Mouse (Mus musculus): Measurements from ENCODE around the gene Dusp23.

GRCm38 (mm10) chr1:172651288-172651987, 18.7 kb upstream of the Dusp23 start:
- TF ChIP-seq GATA1 (IDR thresholded peaks at IDR 0.05; ENCODE audit: borderline replicate concordance, low read length) (no peak), FLI1 (IDR thresholded peaks at IDR 0.05; ENCODE audit: low read length) (no peak)
